7 mouse cellular contexts compared by ENCODE assay signal in genomic region chr14:55743711-55744110, GRCm38 (mm10). TPM values are rescaled to one million over a fixed set of nuclear protein-coding genes. Genes with fewer than 3 reads are reported as not detected.
DNase-seq lines count a peak whose midpoint lies in the region; ATAC-seq lines count a peak whose summit lies in the region.

No protein-coding gene starts in this region.

- H3K36me3 ChIP-seq in embryonic facial prominence, embryonic 11.5 days (replicated peaks; ENCODE audit: control insufficient read depth, insufficient read depth, low read depth, low read length) = no peaks in the 10 kb centered on the region; the same call in 1 of the 2 replicates
- peaks cover 48% of the 10 kb centered on the region for H3K36me3 ChIP-seq in limb, embryonic 12.5 days
- H3K36me3 ChIP-seq in midbrain, embryonic 15.5 days (replicated peaks) = peaks cover 11% of the 10 kb centered on the region; the same call in 1 of the 2 replicates

- H3K27ac ChIP-seq in embryonic facial prominence, embryonic 11.5 days (replicated peaks; ENCODE audit: low read depth, low read length) = no peak overlapping the region
- no peak overlapping the region for H3K27ac ChIP-seq in limb, embryonic 12.5 days
- H3K27ac ChIP-seq in midbrain, embryonic 15.5 days = no peak overlapping the region

- no peaks in the 10 kb centered on the region for H3K27me3 ChIP-seq in embryonic facial prominence, embryonic 11.5 days (ENCODE audit: control insufficient read depth, insufficient read depth, low read length)
- H3K27me3 ChIP-seq in limb, embryonic 12.5 days = no peaks in the 10 kb centered on the region
- no peaks in the 10 kb centered on the region for H3K27me3 ChIP-seq in midbrain, embryonic 15.5 days (replicated peaks)

- H3K9me3 ChIP-seq in embryonic facial prominence, embryonic 11.5 days (replicated peaks; ENCODE audit: control insufficient read depth, low read length) = no peaks in the 10 kb centered on the region
- H3K9me3 ChIP-seq in limb, embryonic 12.5 days = no peaks in the 10 kb centered on the region
- no peaks in the 10 kb centered on the region for H3K9me3 ChIP-seq in midbrain, embryonic 15.5 days

- DNase-seq in adrenal gland, adult 8-10 months = peak; percentile 77
- peak; percentile 91 for DNase-seq in embryonic facial prominence, embryonic 11.5 days (ENCODE audit: low spot score)
- DNase-seq in heart, adult 11 months = peak; percentile 97
- peak; percentile 82 for DNase-seq in kidney, adult 11 months
- peak; percentile 72 to 89 for DNase-seq in spleen, adult 18-20 months

- WGBS in embryonic facial prominence, embryonic 11.5 days = 17% methylated on average over 10 of the region's 10 CpGs
- WGBS in limb, embryonic 12.5 days = 24% methylated on average over 10 of the region's 10 CpGs
- 25% methylated on average over 10 of the region's 10 CpGs for WGBS in midbrain, embryonic 15.5 days

- no peak overlapping the region for H3K4me2 ChIP-seq in embryonic facial prominence, embryonic 11.5 days (ENCODE audit: low read depth, low read length)
- peak overlapping the region; percentile 99 for H3K4me2 ChIP-seq in limb, embryonic 12.5 days
- H3K4me2 ChIP-seq in midbrain, embryonic 15.5 days = 0 out of 2 replicates have a peak overlapping the region, but pooled peaks have one; percentile 6

- H3K4me1 ChIP-seq in embryonic facial prominence, embryonic 11.5 days (ENCODE audit: control insufficient read depth, insufficient read depth, low read length) = no peaks in the 10 kb centered on the region
- peaks cover 30% of the 10 kb centered on the region for H3K4me1 ChIP-seq in limb, embryonic 12.5 days (replicated peaks)
- peaks cover 34% of the 10 kb centered on the region for H3K4me1 ChIP-seq in midbrain, embryonic 15.5 days

- no peak overlapping the region for H3K4me3 ChIP-seq in embryonic facial prominence, embryonic 11.5 days (ENCODE audit: low read depth, low read length)
- no peak overlapping the region for H3K4me3 ChIP-seq in limb, embryonic 12.5 days (replicated peaks)
- 0 out of 2 replicates have a peak overlapping the region, but pooled peaks have one; percentile 2 for H3K4me3 ChIP-seq in midbrain, embryonic 15.5 days

- no peak overlapping the region; the same call in 1 of the 2 replicates for H3K9ac ChIP-seq in embryonic facial prominence, embryonic 11.5 days (replicated peaks; ENCODE audit: low read length)
- no peak overlapping the region; the same call in 1 of the 2 replicates for H3K9ac ChIP-seq in limb, embryonic 12.5 days (replicated peaks)
- no peak overlapping the region for H3K9ac ChIP-seq in midbrain, embryonic 15.5 days

- ATAC-seq in embryonic facial prominence, embryonic 11.5 days (replicated peaks; ENCODE audit: insufficient number of reproducible peaks, low FRiP score, low TSS enrichment, low read depth) = 0 out of 2 replicates have a peak, but pooled peaks have one; percentile 30
- ATAC-seq in limb, embryonic 12.5 days (ENCODE audit: insufficient number of reproducible peaks, insufficient read depth, low FRiP score, low TSS enrichment, low read depth) = peak; percentile 39; the same call in 1 of the 2 replicates
- peak; percentile 58 for ATAC-seq in midbrain, embryonic 15.5 days (replicated peaks)

RNA-seq across cellular contexts. Expression of gene Dhrs1, which starts 1.8 kb away (rescaled TPM):
- 10 to 100 TPM; 67.5 to 76.9 (median 71.0) TPM for total RNA-seq in adrenal gland, adult 8-10 months (2022)
- 75.9 and 84.8 TPM in 2 replicates for polyA plus RNA-seq in embryonic facial prominence, embryonic 11.5 days (2014; fragmentation: Nextera tagmentation; extraction: Ambion mirVana)
- polyA plus RNA-seq in limb, embryonic 12.5 days (2016; fragmentation: Nextera tagmentation; extraction: Ambion mirVana) = 72.5 and 82.6 TPM in 2 replicates
- polyA plus RNA-seq in midbrain, embryonic 15.5 days (2015; fragmentation: Nextera tagmentation; extraction: Ambion mirVana) = 61.6 and 68.7 TPM in 2 replicates

RNA-seq across cellular contexts. Expression of gene Nop9, which starts 1.8 kb away (rescaled TPM):
- 10 to 100 TPM; 17.7 to 20.5 (median 19.1) TPM for total RNA-seq in adrenal gland, adult 8-10 months (2022)
- 53.8 and 59.4 TPM in 2 replicates for polyA plus RNA-seq in embryonic facial prominence, embryonic 11.5 days (2014; fragmentation: Nextera tagmentation; extraction: Ambion mirVana)
- 52.0 and 53.0 TPM in 2 replicates for polyA plus RNA-seq in limb, embryonic 12.5 days (2016; fragmentation: Nextera tagmentation; extraction: Ambion mirVana)
- polyA plus RNA-seq in midbrain, embryonic 15.5 days (2015; fragmentation: Nextera tagmentation; extraction: Ambion mirVana) = 28.7 and 31.8 TPM in 2 replicates

RNA-seq across cellular contexts. Expression of gene Cideb, which starts 14.5 kb away (rescaled TPM):
- total RNA-seq in adrenal gland, adult 8-10 months (2022) = under 1 TPM in 2 of 4 experiments, not detected in 2; 0.31 to 0.49 TPM
- polyA plus RNA-seq in embryonic facial prominence, embryonic 11.5 days (2014; fragmentation: Nextera tagmentation; extraction: Ambion mirVana) = 0.18 and 0.35 TPM in 2 replicates
- polyA plus RNA-seq in limb, embryonic 12.5 days (2016; fragmentation: Nextera tagmentation; extraction: Ambion mirVana) = 0.60 TPM in 1 of 2 replicates, not detected in the other
- 0.25 and 0.66 TPM in 2 replicates for polyA plus RNA-seq in midbrain, embryonic 15.5 days (2015; fragmentation: Nextera tagmentation; extraction: Ambion mirVana)

RNA-seq across cellular contexts. Expression of gene Ltb4r2, which starts 17.5 kb away (rescaled TPM):
- under 1 TPM in 1 of 4 experiments, not detected in 3; 0.17 TPM for total RNA-seq in adrenal gland, adult 8-10 months (2022)
- polyA plus RNA-seq in embryonic facial prominence, embryonic 11.5 days (2014; fragmentation: Nextera tagmentation; extraction: Ambion mirVana) = 0.31 and 0.34 TPM in 2 replicates
- polyA plus RNA-seq in limb, embryonic 12.5 days (2016; fragmentation: Nextera tagmentation; extraction: Ambion mirVana) = 0.58 and 0.73 TPM in 2 replicates
- 0.67 and 0.70 TPM in 2 replicates for polyA plus RNA-seq in midbrain, embryonic 15.5 days (2015; fragmentation: Nextera tagmentation; extraction: Ambion mirVana)

RNA-seq across cellular contexts. Expression of gene Rabggta, which starts 21.6 kb away (rescaled TPM):
- total RNA-seq in adrenal gland, adult 8-10 months (2022) = 10 to 100 TPM; 20.2 to 31.5 (median 26.1) TPM
- polyA plus RNA-seq in embryonic facial prominence, embryonic 11.5 days (2014; fragmentation: Nextera tagmentation; extraction: Ambion mirVana) = 19.9 and 21.5 TPM in 2 replicates
- 27.3 and 29.0 TPM in 2 replicates for polyA plus RNA-seq in limb, embryonic 12.5 days (2016; fragmentation: Nextera tagmentation; extraction: Ambion mirVana)
- polyA plus RNA-seq in midbrain, embryonic 15.5 days (2015; fragmentation: Nextera tagmentation; extraction: Ambion mirVana) = 56.7 and 61.4 TPM in 2 replicates
